Mouse (Mus musculus): ENCODE measurements at regions not wholly inside any gene's neighbourhood (a gene's known extent, or its start where the extent isn't known, plus 50 kb on each side); places are given as distances from the start of the nearest gene placed in this dataset.

DNA sequence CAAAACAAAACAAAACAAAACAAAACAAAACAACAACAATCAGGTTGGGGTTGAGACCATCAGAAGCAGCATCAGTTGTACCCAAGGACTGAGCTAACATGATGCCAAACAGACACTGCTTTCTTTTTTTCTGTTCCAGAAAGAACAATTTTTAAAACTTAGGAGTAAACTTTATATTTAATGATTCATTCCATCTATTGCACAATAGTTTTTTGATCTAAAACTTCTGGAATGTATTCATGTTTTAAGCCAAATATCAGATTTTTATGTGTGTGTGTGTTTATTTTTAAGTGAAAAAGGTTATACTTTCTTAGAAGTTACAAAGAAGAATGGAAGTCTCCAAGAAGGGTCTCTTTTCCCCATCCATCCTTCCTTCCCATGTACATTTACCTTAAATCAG lies 174.0 kb downstream of the Dusp6 start:
- no peak for TF ChIP-seq CTCF (IDR thresholded peaks at IDR 0.05; ENCODE audit: extremely low read depth, insufficient read depth, low read length)
- TF ChIP-seq POLR2A (IDR thresholded peaks at IDR 0.05; ENCODE audit: extremely low read depth, insufficient read depth, low read length) = no peak

All from cortical plate, adult 2 months (tissue).